Mouse (Mus musculus): Measurements from ENCODE around the gene Serpinc1.
"Not testable (repeated sequence)": the region's sequence is repeated elsewhere in the genome, so short reads cannot be mapped to it uniquely, and the experiment has no call there.

The Serpinc1 gene

DNA sequence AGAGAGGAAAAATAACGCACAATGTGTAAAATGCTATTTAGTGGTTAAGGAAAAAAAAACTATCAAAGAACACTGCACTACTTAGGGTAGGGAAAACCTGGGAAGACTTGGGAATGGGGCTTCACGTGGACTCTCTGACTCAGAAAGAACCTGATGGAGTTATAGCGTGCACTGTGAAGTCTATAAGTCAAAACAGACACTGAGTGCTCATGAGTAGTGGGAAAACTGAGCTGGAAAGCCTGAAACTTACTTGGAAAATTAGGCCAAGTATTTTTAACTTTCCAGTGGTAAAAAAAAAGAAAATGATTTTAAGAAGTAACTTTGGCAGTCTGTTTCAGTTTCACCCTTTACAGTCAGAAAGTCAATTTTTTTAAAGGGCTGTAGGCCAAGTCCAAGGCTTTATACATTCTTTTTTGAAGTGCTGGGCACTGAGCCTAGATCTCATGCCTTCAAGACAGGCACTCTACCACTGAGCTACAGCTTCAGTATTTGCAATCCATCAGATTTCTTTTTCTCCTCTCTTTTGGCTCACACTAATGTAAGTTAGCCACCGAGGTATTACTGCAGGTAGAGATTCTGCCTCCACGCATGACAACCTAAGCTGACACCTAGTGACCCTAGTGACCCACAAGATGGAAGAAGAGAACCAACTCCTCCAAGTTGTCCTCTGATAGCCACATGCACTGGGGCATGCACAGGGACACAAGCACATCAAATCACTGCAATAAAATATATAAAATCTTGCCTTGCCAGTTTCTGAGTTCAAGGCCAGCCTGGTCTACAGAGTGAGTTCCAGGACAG lies 47.2 kb downstream of the Serpinc1 start:
- DNase-seq (ENCODE audit: low spot score), result no peak

DNA sequence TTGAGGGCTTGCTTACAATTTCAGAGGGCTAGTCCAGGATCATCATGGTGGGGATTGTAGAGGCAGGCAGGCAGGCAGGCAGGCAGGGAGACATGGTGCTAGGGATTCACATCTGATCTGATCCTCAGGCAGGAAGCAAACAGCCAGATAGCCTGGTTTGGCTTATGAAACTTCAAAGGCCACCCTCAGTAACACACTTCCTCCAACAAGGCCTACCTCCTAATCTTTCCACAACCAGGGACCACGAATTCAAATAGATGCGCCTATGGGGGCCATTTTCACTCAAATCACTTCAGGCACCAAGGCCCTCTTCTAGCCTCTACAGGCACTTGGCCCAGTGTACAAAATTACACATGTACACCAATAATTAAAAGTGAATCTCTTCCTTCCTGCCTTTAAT lies 48.8 kb downstream of the Serpinc1 start:
- DNase-seq (ENCODE audit: low spot score), result no peak

DNA sequence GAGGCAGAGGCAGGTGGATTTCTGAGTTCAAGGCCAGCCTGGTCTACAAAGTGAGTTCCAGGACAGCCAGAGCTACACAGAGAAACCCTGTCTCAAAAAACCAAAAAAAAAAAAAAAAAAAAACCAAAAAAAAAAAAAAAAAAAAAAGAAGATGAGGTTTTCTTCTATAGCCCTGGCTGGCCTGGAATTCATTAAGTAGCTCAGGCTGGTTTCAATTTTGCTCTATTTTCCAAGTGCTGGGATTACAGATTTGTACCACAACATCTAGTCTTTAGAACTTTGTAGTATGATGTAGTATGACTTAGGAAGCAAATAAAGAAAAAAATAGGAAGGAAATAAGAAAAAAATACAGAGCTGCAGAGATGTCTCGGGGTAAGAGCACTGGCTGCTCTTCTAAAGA lies 50.0 kb downstream of the Serpinc1 start:
- not testable (repeated sequence) for DNase-seq (ENCODE audit: low spot score)

DNA sequence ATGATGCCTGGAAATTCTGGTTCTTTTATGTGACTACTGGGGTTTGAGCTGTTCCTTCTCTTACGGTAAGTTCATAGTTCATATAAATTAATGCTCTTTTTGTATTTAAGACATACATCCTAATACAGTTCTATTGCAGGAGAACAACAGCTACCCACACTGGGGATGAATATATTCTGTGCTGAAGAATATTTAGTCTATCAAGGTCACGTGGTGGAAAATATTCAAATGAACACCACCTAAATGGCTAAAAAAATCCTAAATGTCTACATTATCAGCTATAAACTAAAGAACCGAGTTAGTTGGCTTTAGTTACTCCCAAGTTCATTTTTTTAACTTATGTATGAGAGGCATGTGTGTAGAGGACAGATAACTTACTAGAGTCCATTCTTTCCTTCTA lies 51.7 kb downstream of the Serpinc1 start:
- DNase-seq (ENCODE audit: low spot score), result no peak

DNA sequence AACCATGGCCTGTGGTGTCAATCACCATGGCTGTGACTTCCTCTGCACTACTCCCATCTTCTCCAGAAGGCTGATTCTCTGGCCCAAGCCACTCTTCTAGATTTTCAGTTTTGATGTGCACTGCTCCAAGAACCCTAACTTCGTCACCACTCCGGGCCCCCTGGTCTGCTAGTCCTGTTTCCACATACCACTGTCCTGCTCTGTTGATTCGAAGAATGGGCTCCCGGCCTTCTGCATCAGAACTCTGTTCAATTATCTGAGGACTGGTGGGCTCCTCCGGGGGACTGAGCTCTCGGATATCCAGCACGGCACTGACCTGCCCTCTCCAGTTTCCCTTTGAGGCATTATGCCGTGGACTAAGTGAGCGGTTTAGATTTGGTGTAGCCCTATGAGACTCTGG lies 53.5 kb downstream of the Serpinc1 start:
- no peak for DNase-seq (ENCODE audit: low spot score)

DNA sequence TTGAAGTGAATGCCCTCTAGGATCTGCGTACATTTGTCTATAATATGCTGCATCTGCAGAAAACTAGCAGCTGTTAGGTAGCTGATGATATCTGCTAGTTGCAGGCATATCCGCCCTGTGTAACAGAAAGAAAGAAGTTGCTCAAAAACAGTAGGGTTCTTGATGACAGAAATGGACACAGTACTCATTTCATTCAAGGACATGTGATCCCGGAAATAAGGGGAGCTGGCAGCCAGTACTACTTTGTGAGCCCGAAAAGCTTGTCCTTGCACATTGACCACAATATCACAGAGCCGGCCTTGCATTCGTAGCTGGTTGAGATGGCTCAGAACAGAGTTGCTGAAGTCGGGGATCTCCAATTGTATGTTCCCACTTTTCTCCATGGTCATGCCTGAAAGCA lies 54.0 kb downstream of the Serpinc1 start:
- no peak for DNase-seq (ENCODE audit: low spot score)

DNA sequence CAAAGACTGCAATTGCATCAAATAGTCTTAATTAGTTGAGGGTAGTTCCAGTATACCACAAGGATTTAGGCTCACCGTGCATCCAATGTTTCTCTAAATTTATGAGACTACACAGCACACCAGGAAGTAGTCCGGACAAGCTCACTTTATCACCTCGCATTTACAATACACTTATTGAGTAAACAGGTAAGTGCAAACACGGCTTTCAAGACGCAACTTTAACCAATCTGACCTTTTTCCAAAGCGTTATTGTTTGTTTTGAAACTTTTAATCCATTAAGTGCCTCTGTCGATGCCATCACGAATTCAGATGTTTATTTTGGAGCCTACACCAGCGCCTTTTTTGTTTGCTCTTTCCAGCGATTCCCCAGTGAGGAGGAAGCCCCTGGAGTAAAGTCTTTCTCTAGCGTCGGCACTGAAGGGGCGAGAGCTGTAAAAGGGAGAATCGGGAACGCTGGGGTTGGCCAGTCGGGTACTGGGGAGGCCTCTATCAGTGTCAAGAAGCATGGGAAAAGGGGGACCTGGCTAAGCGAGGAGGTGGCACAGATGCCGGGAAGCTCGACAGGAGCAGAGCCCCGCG lies 55.6 kb downstream of the Serpinc1 start:
- no peak for DNase-seq (ENCODE audit: low spot score)

DNA sequence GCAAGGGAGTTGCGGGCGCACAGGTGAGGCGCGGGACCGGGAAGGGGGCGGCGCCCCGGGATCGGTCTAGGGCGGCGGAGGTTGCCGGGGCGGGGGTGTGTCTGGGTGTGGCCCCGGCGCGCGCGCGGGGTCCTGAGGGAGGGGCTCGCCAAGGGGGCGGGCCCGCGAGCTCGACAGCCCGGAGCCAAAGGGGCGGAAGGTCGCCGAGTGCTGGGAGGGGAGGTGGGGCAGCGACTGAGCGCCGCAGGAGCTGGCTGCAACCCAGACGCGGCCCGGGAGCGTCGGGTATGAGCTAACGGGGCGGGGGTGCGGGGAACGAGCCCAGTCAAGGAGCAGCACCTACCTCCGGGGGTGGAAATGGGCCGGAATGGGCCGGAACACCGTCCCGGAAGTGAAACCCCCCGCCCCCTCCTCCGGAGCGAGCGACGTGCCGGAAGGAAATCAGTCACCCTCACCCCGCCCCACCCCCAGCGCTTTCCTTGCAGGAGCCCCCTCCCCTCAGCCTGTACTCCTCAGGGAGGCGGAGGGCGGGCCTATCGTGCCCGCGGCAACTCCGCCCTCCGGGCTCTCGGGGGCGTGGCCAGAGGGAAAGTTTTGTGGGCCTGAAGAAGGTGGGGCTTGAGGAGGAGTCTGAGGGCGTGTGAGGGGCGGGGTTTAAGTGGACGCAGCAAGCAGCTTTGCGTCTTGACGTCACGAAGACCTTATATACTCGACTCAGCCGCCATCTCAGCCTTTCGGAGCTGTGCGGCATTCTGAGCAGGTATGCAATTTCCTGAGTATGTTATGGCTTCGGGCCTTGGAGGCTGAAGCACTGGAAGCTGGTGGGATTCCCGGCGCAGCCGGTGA lies 56.3 kb downstream of the Serpinc1 start, which contains the start of gene Zbtb37:
Gene Zbtb37 (minus strand): TSS at position 415 of the 846 bp plus-strand sequence.
- DNase-seq (ENCODE audit: low spot score), result peak; percentile 99

DNA sequence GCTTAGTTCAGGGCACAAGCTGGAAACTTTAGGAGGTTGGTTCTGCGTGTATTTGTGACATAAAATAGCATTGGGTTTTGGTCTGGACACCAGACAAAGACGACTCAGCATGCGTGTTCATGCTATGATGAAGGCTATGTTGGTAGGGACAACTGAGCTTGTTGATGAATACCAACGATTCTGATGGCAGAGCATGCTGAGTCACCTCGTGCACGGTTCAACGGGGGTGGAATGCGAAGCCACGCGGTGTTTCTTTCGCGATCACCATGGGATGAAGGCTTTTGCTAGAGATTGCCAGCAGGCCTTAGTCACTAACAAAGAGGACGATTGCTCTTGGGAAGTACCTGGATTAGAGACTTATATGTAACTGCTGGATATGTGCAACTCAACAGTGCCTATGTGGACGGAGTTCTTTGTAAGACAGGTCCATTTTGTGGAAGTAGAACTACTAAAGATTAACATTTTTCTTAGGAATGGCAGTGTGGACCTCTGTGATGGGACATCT lies 56.9 kb downstream of the Serpinc1 start:
- DNase-seq (ENCODE audit: low spot score), result no peak

DNA sequence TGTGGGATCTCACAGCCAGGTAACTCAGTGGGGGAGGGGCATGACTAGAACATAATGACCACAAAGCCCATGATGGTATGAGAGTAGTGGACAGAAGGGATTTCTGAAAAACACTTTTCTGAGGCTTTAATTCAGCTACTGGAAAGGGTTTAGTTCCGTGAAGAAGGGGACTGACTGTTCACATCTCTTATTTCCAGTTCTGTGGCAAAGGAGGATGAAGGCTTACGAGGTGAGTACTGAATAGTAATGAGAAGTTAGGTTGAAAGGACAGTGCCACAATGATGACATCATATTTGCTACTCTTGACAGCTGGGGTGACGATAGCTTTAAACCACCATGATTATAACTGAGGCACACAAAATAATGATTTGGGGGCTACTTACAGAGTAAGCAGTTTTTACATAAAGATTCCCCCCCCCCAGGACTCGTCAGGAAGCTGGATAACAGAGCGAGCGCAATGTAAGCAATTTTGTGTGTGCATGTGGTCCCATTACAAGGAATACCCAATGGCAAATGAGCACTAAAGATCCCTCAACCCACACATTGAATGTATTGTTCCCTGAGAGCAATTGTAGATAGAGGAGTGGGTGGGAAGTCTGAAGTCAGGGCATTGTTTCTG lies 57.5 kb downstream of the Serpinc1 start:
- DNase-seq (ENCODE audit: low spot score), result no peak

DNA sequence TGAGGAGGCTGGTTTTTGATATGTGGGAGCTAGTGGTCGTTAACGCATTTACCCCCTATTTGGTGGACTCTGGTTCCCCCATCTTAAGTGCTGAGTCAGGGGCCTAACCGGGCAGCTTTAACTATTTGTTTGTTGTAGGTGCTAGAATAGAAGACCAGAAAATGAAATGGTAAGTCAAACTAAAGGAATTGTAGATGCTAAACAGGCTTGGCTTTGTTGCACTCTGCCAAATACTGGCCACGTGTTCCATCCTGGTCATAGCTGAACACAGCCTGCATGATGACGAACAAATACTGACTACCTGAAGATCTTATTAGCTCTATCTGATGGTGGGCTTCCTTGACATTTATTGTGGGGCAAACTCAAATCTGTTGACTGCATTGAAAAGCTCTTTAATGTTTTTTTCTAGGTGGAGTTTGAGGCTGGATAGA lies 58.0 kb downstream of the Serpinc1 start:
- no peak for DNase-seq (ENCODE audit: low spot score)

DNA sequence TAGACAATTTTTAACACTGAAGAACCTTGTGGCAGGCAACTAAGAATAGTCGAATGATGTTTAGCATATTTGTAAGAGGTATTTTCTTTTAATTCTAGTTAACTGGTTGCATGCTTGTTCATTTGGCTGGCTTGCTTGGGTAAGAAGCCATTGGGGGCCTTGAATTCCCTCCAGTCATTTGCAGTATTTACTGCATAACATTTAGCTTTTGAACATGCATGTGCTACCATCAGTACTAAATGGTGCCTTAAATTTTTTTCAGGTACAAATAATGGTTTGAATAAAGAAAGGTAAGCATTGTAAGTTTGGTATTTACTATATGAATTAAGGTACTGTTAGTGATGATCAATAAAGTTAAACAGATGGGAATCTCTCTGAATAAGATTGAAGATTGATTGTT lies 58.6 kb downstream of the Serpinc1 start:
- DNase-seq (ENCODE audit: low spot score), result no peak

DNA sequence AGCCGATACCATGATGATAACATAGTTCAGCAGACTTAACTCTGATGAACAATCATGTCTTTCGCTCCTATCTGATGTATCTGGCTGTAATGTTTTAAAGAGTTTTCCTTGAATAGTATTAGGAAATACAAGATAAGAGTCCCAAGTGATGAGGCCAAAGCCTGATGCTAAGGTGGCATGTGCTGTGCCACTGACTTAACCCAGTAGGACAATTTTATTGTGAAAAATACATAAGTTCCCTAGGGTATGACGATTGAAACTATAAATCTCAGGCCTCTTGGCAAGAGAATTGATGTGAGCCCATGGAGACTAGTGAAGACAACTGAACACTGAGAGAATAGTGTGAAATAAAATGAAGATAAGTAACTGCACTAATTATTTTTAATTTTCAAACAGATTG lies 59.2 kb downstream of the Serpinc1 start:
- DNase-seq (ENCODE audit: low spot score), result no peak

DNA sequence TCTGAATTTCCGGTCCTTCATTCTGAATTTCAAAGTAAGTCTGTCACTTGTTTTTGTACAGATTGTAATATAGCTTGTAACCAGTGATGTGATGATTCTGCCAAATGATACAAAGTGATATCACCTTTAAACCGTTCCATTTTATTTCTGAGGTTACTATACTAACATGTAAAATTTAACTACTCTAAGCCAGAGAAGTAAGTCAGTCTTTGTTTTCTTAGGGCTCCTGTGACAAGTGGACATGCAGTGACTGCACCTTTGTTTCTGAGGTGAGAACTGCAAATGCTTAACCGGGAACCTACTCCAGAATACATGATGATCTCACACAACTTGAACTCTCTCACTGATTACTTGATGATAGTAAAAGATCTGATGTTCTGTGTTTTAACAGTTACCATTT lies 59.6 kb downstream of the Serpinc1 start:
- DNase-seq (ENCODE audit: low spot score), result no peak

DNA sequence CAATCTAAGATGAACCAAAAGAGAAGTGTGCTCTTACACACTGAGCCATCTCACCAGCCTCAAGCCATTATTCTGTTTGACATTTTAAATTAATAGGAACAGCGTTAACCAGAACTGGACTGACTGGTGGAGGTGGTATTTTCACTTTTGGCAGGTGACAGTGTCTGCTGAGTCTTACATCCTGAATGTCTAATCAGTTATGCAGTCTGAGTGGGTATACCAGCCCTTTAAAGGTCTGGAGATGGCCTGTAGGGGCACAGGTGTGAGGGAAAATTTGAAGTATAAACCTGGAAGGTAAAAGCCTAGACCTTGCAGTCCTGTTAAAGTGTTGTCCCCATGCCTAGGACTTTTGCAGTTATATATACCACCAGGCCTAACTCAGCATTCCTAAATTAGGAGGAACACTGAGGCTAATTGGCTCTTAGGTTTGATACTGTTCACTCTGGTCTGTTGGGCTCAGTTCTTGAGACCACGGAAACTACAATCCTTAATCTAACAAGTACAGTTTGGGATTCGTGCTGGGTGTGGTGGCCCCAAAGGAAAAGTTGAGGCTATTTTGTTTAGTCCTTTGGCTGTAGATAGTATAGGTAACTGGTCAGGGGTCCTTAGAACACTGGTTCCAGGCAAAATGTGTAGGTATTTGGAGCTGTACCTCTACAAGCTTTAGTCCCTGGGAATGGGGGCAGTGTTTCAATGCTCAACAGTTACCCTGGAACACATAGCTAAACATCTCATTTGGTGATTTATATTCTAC lies 60.8 kb downstream of the Serpinc1 start:
- no peak for DNase-seq (ENCODE audit: low spot score)

DNA sequence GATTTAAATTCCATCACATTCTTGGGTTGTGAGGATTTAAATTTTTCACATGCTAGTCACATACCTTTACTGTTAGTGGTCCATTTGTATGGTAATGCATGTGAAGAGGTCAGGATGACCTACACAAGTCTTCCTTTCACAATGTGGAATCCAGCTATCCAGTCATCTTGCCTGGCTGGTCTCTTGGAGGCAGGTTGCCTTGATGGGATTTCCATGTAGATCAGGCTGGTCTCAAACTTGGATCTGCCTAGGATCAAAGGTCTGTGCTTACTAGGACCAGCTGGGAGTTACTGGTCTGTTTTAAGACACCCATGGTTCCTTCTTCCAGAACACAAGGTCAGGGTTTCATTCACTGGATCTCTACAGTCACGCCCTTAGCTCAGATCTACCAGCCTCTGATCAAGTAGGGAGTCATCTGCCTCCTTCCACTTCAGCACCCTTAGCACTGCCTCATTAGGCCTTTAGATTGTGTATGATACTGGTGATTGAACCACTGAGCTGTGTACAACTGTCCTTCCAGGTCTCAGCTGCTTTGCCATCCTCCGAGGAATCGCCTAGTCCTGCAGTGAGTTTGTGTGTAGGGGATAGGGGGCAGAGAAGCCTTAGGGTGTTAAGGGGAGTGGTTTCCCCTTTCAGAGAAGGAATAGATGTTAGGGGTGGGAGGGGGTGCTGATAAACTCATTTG lies 61.5 kb downstream of the Serpinc1 start:
- DNase-seq (ENCODE audit: low spot score), result no peak

DNA sequence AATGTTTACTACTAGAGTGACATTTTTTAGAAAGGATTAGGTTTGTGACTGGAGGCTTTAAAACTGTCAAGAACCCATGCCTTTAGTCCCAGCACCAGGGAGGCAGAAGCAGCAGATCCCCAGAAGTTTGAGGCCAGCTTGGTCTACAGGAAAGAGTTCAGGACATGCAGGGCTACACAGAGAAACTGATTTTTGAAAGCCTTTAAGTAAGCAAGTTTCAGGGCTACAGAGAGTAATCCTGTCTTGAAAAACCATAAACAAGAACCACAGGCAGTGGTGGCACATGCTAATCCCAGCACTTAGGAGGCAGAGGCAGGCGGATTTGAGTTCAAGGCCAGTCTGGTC lies 62.0 kb downstream of the Serpinc1 start:
- DNase-seq (ENCODE audit: low spot score), result no peak

DNA sequence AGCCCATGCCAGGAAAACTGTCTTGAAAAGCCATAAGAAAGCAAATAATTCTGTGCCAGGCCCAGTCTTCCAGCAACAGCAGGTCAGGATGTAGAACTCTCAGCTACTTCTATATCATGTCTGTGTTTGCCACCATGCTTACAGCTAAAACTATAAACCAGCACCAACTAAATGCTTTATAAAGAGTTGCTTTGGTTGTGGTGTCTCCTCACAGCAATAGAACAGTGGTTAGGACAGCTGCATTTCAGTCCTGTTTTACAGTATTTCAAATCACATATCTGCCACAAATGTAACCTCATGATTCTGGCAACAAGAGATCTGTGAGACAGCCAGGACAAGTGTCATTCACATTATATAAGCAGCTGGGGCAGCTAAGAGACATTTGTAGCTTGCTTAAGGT lies 62.5 kb downstream of the Serpinc1 start:
- no peak for DNase-seq (ENCODE audit: low spot score)

DNA sequence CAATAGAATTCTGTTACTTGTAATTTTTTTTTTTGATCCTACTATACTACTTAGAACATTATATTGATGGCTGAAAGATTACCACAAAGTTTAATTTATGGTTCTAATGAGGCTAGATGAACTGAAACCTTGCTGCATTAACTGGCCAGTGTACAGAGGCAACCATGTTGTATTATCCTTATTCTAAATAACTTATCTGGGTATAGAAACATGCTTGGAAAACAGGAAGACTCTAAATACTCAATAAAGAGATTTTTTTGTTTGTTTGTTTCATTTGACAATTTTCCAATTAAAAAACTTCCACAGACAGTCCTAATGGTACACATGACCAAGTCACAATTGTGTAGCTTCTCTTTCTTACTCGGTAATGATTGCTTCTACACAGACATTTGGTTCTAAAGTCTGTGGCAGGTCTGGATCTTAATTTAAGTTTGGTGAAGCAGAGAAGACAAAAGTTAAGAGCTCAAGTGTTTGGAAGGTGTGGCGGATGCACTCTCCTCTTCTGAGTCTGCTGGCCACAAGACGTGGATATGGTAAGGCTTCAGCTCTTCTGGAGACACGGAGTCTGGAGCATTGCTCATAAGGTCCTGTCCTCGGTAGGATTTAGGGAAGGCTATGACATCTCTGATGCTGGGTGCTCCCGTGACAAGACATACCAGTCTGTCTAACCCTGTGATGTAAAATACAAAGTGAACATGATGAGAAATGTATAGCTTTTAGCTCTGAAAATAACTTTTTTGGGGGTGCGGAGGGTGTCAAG lies 63.1 kb downstream of the Serpinc1 start:
- DNase-seq (ENCODE audit: low spot score), result no peak

DNA sequence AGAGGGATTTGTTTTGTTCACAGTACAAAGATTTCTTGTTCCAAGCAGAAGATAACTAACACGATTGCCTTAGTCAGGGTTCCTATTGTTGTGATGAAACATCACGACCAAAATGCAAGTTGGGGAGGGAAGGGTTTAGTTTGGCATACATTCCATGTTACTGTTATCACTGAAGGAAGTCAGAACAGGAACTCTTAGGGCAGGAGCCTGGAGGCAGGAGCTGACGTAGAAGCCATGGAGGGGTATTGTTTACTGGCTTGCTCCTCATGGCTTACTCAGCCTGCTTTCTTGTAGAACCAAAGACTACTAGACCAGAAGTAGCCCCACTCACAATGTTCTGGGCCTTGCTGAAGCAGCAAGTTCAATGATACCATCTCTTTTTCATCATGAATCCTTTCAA lies 68.6 kb downstream of the Serpinc1 start:
- DNase-seq (ENCODE audit: low spot score), result no peak
